Mouse (Mus musculus) embryonic facial prominence, embryonic 15.5 days (tissue): ENCODE measurements at regions not wholly inside any gene's neighbourhood (a gene's known extent, or its start where the extent isn't known, plus 50 kb on each side); places are given as distances from the start of the nearest gene placed in this dataset.
A peak's percentile ranks its signal among the peaks of the same experiment; 100 is the strongest.

Experiments
- ATAC-seq: fragments of 200-750 bp; cut with Nextera tagmentation; 2 replicates; pipeline ENCODE4 v1.8.0; 2017; ENCODE audit warnings: low read depth, moderate TSS enrichment; ENCODE audit not compliant: insufficient number of reproducible peaks, low FRiP score, low TSS enrichment
- H3K27ac ChIP-seq: fragments of 300-500 bp; sonication (generic); replicated peaks from 2 replicates; pipeline ENCODE4 v1.5.1; 2015; ENCODE audit warnings: mild to moderate bottlenecking, inconsistent platforms
- H3K27me3 ChIP-seq: fragments of 300-500 bp; sonication (generic); 2 replicates; pipeline ENCODE4 v1.6.1; 2015; ENCODE audit warnings: inconsistent platforms
- H3K36me3 ChIP-seq: fragments of 300-500 bp; sonication (generic); 2 replicates; pipeline ENCODE4 v1.6.1; 2015; ENCODE audit warnings: mild to moderate bottlenecking, inconsistent platforms
- H3K4me1 ChIP-seq: fragments of 300-500 bp; sonication (generic); 2 replicates; pipeline ENCODE4 v1.6.1; 2015; ENCODE audit warnings: inconsistent platforms
- H3K4me2 ChIP-seq: fragments of 300-500 bp; sonication (generic); replicated peaks from 2 replicates; pipeline ENCODE4 v1.6.1; 2015; ENCODE audit warnings: mild to moderate bottlenecking, inconsistent platforms
- H3K4me3 ChIP-seq: fragments of 300-500 bp; sonication (generic); replicated peaks from 2 replicates; pipeline ENCODE4 v1.5.1; 2015; ENCODE audit warnings: mild to moderate bottlenecking, inconsistent platforms
- H3K9ac ChIP-seq: fragments of 300-500 bp; sonication (generic); 2 replicates; pipeline ENCODE4 v1.6.1; 2015; ENCODE audit warnings: inconsistent platforms
- H3K9me3 ChIP-seq: fragments of 300-500 bp; sonication (generic); replicated peaks from 2 replicates; pipeline ENCODE4 v1.6.1; 2016; ENCODE audit warnings: inconsistent platforms
- WGBS: fragments of 180-500 bp; shearing (Covaris S2); methylation state at CpG from one replicate; pipeline ENCODE4 v1.1.7; 2015; 5-methylcytosine and 5-hydroxymethylcytosine counted together

- Histone ChIP-seq H3K36me3 (no peaks in the 10 kb centered on the region), H3K4me2 (peak overlapping the region; percentile 90), H3K4me3 (peak overlapping the region; percentile 64), H3K27me3 (no peaks in the 10 kb centered on the region), H3K9ac (peak overlapping the region; percentile 85), H3K9me3 (no peaks in the 10 kb centered on the region), H3K27ac (peak overlapping the region; percentile 97), H3K4me1 (peaks cover 34% of the 10 kb centered on the region)
- peak; percentile 84 for ATAC-seq
- WGBS, result under 1% methylated on average over 54 of the region's 54 CpGs
Measured at GRCm38 (mm10) chr13:54303071-54303924, 67.9 kb upstream of the Cplx2 start.

- WGBS, result 44% methylated on average over 5 of the region's 5 CpGs
- H3K4me3 ChIP-seq, result no peak overlapping the region; the same call in 1 of the 2 replicates
- no peaks in the 10 kb centered on the region for H3K36me3 ChIP-seq
- no peak overlapping the region; the same call in 1 of the 2 replicates for H3K27ac ChIP-seq
- H3K9me3 ChIP-seq, result no peaks in the 10 kb centered on the region
- peak overlapping the region; percentile 90; the same call in 1 of the 2 replicates for H3K4me2 ChIP-seq
- no peak for ATAC-seq
- H3K9ac ChIP-seq, result no peak overlapping the region
- H3K4me1 ChIP-seq, result peaks cover 41% of the 10 kb centered on the region
- no peaks in the 10 kb centered on the region for H3K27me3 ChIP-seq
Measured at GRCm38 (mm10) chr13:54304251-54304650, 66.9 kb upstream of the Cplx2 start.

- Histone ChIP-seq H3K4me1 (peaks cover 33% of the 10 kb centered on the region), H3K36me3 (no peaks in the 10 kb centered on the region), H3K9me3 (no peaks in the 10 kb centered on the region), H3K4me3 (no peak overlapping the region), H3K9ac (no peak overlapping the region), H3K4me2 (no peak overlapping the region), H3K27me3 (no peaks in the 10 kb centered on the region), H3K27ac (0 out of 2 replicates have a peak overlapping the region, but pooled peaks have one; percentile 48)
- no peak for ATAC-seq
- WGBS, result 29% methylated on average over 2 of the region's 2 CpGs
Measured at GRCm38 (mm10) chr13:54308591-54308990, 62.6 kb upstream of the Cplx2 start.

- H3K4me1 ChIP-seq, result peaks cover 26% of the 10 kb centered on the region
- WGBS, result 25% methylated on average over 5 of the region's 5 CpGs
- no peak for ATAC-seq
Measured at GRCm38 (mm10) chr13:54309354-54309753, 61.8 kb upstream of the Cplx2 start.

GRCm38 (mm10) chr13:54310144-54310543, 61.0 kb upstream of the Cplx2 start:
- Histone ChIP-seq H3K9me3 (no peaks in the 10 kb centered on the region), H3K36me3 (no peaks in the 10 kb centered on the region), H3K27me3 (no peaks in the 10 kb centered on the region), H3K9ac (no peak overlapping the region), H3K27ac (no peak overlapping the region), H3K4me3 (no peak overlapping the region), H3K4me2 (no peak overlapping the region), H3K4me1 (peaks cover 25% of the 10 kb centered on the region)
- 58% methylated on average over 4 of the region's 4 CpGs for WGBS
- ATAC-seq, result no peak

More at GRCm38 (mm10) chr13:54309354-54309753, 61.8 kb upstream of the Cplx2 start:
- Histone ChIP-seq H3K9ac (no peak overlapping the region), H3K4me2 (no peak overlapping the region), H3K27me3 (no peaks in the 10 kb centered on the region), H3K36me3 (no peaks in the 10 kb centered on the region), H3K9me3 (no peaks in the 10 kb centered on the region), H3K27ac (peak overlapping the region; percentile 48), H3K4me3 (no peak overlapping the region)

GRCm38 (mm10) chr13:54311327-54312026, 59.7 kb upstream of the Cplx2 start:
- no peak for ATAC-seq
- no peak overlapping the region for H3K4me3 ChIP-seq
- H3K27ac ChIP-seq, result no peak overlapping the region
- H3K4me2 ChIP-seq, result no peak overlapping the region
- no peak overlapping the region for H3K9ac ChIP-seq
- 89% methylated on average over 4 of the region's 4 CpGs for WGBS
- H3K36me3 ChIP-seq, result no peaks in the 10 kb centered on the region
- no peaks in the 10 kb centered on the region for H3K27me3 ChIP-seq
- H3K4me1 ChIP-seq, result peaks cover 22% of the 10 kb centered on the region
- no peaks in the 10 kb centered on the region for H3K9me3 ChIP-seq

GRCm38 (mm10) chr13:54312405-54313185, 58.6 kb upstream of the Cplx2 start:
- Histone ChIP-seq H3K9ac (no peak overlapping the region), H3K9me3 (no peaks in the 10 kb centered on the region), H3K4me2 (no peak overlapping the region), H3K4me3 (no peak overlapping the region), H3K36me3 (no peaks in the 10 kb centered on the region), H3K4me1 (peaks cover 15% of the 10 kb centered on the region), H3K27me3 (no peaks in the 10 kb centered on the region), H3K27ac (no peak overlapping the region; the same call in 1 of the 2 replicates)
- WGBS, result 59% methylated on average over 18 of the region's 18 CpGs
- 0 out of 2 replicates have a peak, but pooled peaks have one; percentile 39 for ATAC-seq

- H3K9ac ChIP-seq, result no peak overlapping the region
- no peaks in the 10 kb centered on the region for H3K27me3 ChIP-seq
- H3K27ac ChIP-seq, result no peak overlapping the region
- no peak for ATAC-seq
- 85% methylated on average over 3 of the region's 3 CpGs for WGBS
- no peaks in the 10 kb centered on the region for H3K9me3 ChIP-seq
- H3K4me1 ChIP-seq, result no peaks in the 10 kb centered on the region; the same call in 1 of the 2 replicates
- H3K4me2 ChIP-seq, result no peak overlapping the region
- H3K4me3 ChIP-seq, result no peak overlapping the region
- no peaks in the 10 kb centered on the region for H3K36me3 ChIP-seq
Measured at GRCm38 (mm10) chr13:54315333-54315732, 55.8 kb upstream of the Cplx2 start.

GRCm38 (mm10) chr13:54316907-54317306, 54.2 kb upstream of the Cplx2 start:
- 86% methylated on average over 6 of the region's 6 CpGs for WGBS
- Histone ChIP-seq H3K4me1 (no peaks in the 10 kb centered on the region; the same call in 1 of the 2 replicates), H3K9ac (no peak overlapping the region), H3K27me3 (no peaks in the 10 kb centered on the region), H3K27ac (no peak overlapping the region), H3K4me2 (no peak overlapping the region), H3K36me3 (no peaks in the 10 kb centered on the region), H3K9me3 (no peaks in the 10 kb centered on the region), H3K4me3 (no peak overlapping the region)
- no peak for ATAC-seq

GRCm38 (mm10) chr13:54318161-54318560, 53.0 kb upstream of the Cplx2 start:
- no peak overlapping the region for H3K27ac ChIP-seq
- H3K27me3 ChIP-seq, result no peaks in the 10 kb centered on the region
- H3K4me2 ChIP-seq, result no peak overlapping the region
- no peak overlapping the region for H3K4me3 ChIP-seq
- H3K4me1 ChIP-seq, result no peaks in the 10 kb centered on the region
- WGBS, result 86% methylated on average over 4 of the region's 4 CpGs
- no peak for ATAC-seq
- no peak overlapping the region for H3K9ac ChIP-seq
- H3K9me3 ChIP-seq, result no peaks in the 10 kb centered on the region
- no peaks in the 10 kb centered on the region for H3K36me3 ChIP-seq

GRCm38 (mm10) chr13:54318601-54319000, 52.5 kb upstream of the Cplx2 start:
- Histone ChIP-seq H3K9me3 (no peaks in the 10 kb centered on the region), H3K4me3 (no peak overlapping the region), H3K9ac (no peak overlapping the region), H3K4me1 (no peaks in the 10 kb centered on the region), H3K27ac (no peak overlapping the region), H3K4me2 (no peak overlapping the region), H3K27me3 (no peaks in the 10 kb centered on the region), H3K36me3 (no peaks in the 10 kb centered on the region)
- ATAC-seq, result no peak
- WGBS, result 85% methylated on average over 5 of the region's 5 CpGs
